Mouse (Mus musculus) erythroblast, embryonic 14.5 days (primary cell): ENCODE measurements around the gene Cd48.

Source experiments
- GATA1 ChIP-seq: IDR thresholded peaks from 2 replicates; pipeline ENCODE4 v1.6.1; 2012; ENCODE audit warnings: low read length, inconsistent platforms, mixed read lengths
- TAL1 ChIP-seq: IDR thresholded peaks from 3 replicates; pipeline ENCODE4 v1.6.1; 2012; ENCODE audit warnings: low read length, inconsistent platforms, mixed read lengths

GRCm38 (mm10) chr1:171672854-171673475 is 8.8 kb upstream of the Cd48 start:
- TF ChIP-seq TAL1 (no peak), GATA1 (no peak)
